In the genomic region with DNA sequence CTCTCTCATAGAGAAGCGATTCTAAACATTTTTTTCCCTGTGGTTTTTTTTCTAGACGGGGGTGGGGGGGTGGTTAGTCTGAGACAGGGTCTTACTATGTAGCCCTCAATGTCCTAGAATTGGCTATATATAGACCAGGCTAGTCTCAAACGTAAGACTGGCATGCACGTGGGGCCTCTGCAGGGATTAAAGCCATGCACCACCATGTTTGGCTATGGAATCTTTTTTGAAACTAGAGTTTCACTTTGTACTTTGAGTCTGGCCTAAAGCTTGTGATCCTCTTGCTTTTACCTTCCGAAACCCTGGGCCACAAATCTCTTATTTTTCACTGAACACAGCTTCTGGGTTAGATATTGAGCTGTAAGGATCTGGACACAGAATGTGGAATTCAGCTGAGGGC, we compare ENCODE assay signal across 10 mouse cellular contexts. TPM values are rescaled to one million over a fixed set of nuclear protein-coding genes. Genes with fewer than 3 reads are reported as not detected.
DNase-seq lines count a peak whose midpoint lies in the region; ATAC-seq lines count a peak whose summit lies in the region.
"Had no signal": no experiment of that assay in that cellular context is flagged by ENCODE, and none has a peak within 500 bp of the region (broad histone marks: within the 10 kb centered on the region; RNA-seq: fewer than 3 reads in every experiment).

No protein-coding gene starts in this region.

- H3K4me2 ChIP-seq in limb, embryonic 13.5 days (replicated peaks): peak overlapping the region; percentile 64
- H3K4me2 ChIP-seq in stomach, embryonic 15.5 days: peak overlapping the region; percentile 47

- no peak overlapping the region for H3K9ac ChIP-seq in limb, embryonic 13.5 days
- no peak overlapping the region for H3K9ac ChIP-seq in stomach, embryonic 15.5 days

- H3K27ac ChIP-seq in limb, embryonic 13.5 days: no peak overlapping the region
- no peak overlapping the region for H3K27ac ChIP-seq in stomach, embryonic 15.5 days

- peaks cover 12% of the 10 kb centered on the region for H3K27me3 ChIP-seq in megakaryocyte, embryonic 14.5 days (replicated peaks)
- H3K27me3 ChIP-seq in limb, embryonic 13.5 days: peaks cover 17% of the 10 kb centered on the region
- H3K27me3 ChIP-seq in stomach, embryonic 15.5 days (replicated peaks): peaks cover 4% of the 10 kb centered on the region; the same call in 1 of the 2 replicates

- H3K9me3 ChIP-seq in megakaryocyte, embryonic 14.5 days: peaks cover 12% of the 10 kb centered on the region
- no peaks in the 10 kb centered on the region for H3K9me3 ChIP-seq in limb, embryonic 13.5 days
- H3K9me3 ChIP-seq in stomach, embryonic 15.5 days: no peaks in the 10 kb centered on the region

- no peak for ATAC-seq in CD4-positive, CD25-positive, alpha-beta regulatory T cell, adult 4 months
- no peak for ATAC-seq in megakaryocyte, adult 5-6 weeks (ENCODE audit: poor library complexity, severe bottlenecking)
- ATAC-seq in limb, embryonic 13.5 days (ENCODE audit: low FRiP score, low read depth): no peak
- no peak for ATAC-seq in stomach, embryonic 15.5 days (ENCODE audit: insufficient read depth, low FRiP score, low read depth)

- peak overlapping the region; percentile 94 for H3K4me3 ChIP-seq in megakaryocyte, embryonic 14.5 days (replicated peaks)
- H3K4me3 ChIP-seq in limb, embryonic 13.5 days: peak overlapping the region; percentile 62
- H3K4me3 ChIP-seq in stomach, embryonic 15.5 days (replicated peaks): no peak overlapping the region

- 43% methylated on average over 5 of the region's 5 CpGs for WGBS in limb, embryonic 13.5 days
- WGBS in stomach, embryonic 15.5 days: 42% methylated on average over 5 of the region's 5 CpGs

- DNase-seq in CD4-positive, CD25-positive, alpha-beta regulatory T cell, adult 2 months (ENCODE audit: low read depth, low spot score): peak; percentile 10
- no peak for DNase-seq in embryo, embryonic 11 days
- DNase-seq in right cerebral cortex, adult 18-20 months: no peak
- DNase-seq: adrenal gland, adult 2 months; lung, postnatal 10 days had no signal

- peaks cover 14% of the 10 kb centered on the region; the same call in 1 of the 2 replicates for H3K4me1 ChIP-seq in megakaryocyte, embryonic 14.5 days
- H3K4me1 ChIP-seq in limb, embryonic 13.5 days: 0 out of 2 replicates have a peak, but pooled peaks cover 4% of the 10 kb centered on the region
- no peaks in the 10 kb centered on the region; the same call in 1 of the 2 replicates for H3K4me1 ChIP-seq in stomach, embryonic 15.5 days

- no peaks in the 10 kb centered on the region for H3K36me3 ChIP-seq in megakaryocyte, embryonic 14.5 days (replicated peaks; ENCODE audit: low read length)
- no peaks in the 10 kb centered on the region for H3K36me3 ChIP-seq in limb, embryonic 13.5 days
- H3K36me3 ChIP-seq in stomach, embryonic 15.5 days: no peaks in the 10 kb centered on the region

RNA-seq across cellular contexts. Expression of gene Med14, which starts 2.2 kb away (rescaled TPM):
- polyA plus RNA-seq in CD4-positive, CD25-positive, alpha-beta regulatory T cell, adult 4 months (2017; shearing (Covaris generic)): 10 to 100 TPM in 1 of 2 experiments, 1 to 10 TPM in 1; 7.1 to 11.7 TPM
- polyA plus RNA-seq in megakaryocyte, embryonic 14.5 days (2012; ENCODE audit: insufficient read depth, low replicate concordance): 1.3 and 4.1 TPM in 2 replicates
- total RNA-seq in megakaryocyte, adult 5-6 weeks (2015): 72.2 and 73.8 TPM in 2 replicates
- total RNA-seq in megakaryocyte, adult 5-6 weeks (2017): 23.7 and 26.1 TPM in 2 replicates
- polyA plus RNA-seq in limb, embryonic 13.5 days (2015; fragmentation: Nextera tagmentation; extraction: Ambion mirVana): 11.7 and 12.5 TPM in 2 replicates
- 10.8 and 12.9 TPM in 2 replicates for polyA plus RNA-seq in stomach, embryonic 15.5 days (2015; fragmentation: Nextera tagmentation; extraction: Ambion mirVana)
